Mouse (Mus musculus) liver, embryonic 16.5 days (tissue): ENCODE results near the gene Crlf1. TPM values are rescaled to one million over a fixed set of nuclear protein-coding genes. Genes with fewer than 3 reads are reported as not detected.

Experiments
- ATAC-seq: fragments of 200-750 bp; cut with Nextera tagmentation; 2 replicates; pipeline ENCODE4 v1.8.0; 2017; ENCODE audit warnings: low read depth, mild to moderate bottlenecking, moderate number of reproducible peaks, moderate library complexity
- H3K27ac ChIP-seq: fragments of 300-500 bp; sonication (generic); 2 replicates; pipeline ENCODE4 v1.5.1; 2014; ENCODE audit warnings: mild to moderate bottlenecking, low read length
- H3K27me3 ChIP-seq: fragments of 300-500 bp; sonication (generic); 2 replicates; pipeline ENCODE4 v1.6.1; 2014; ENCODE audit warnings: low read depth, low read length, mixed read lengths; ENCODE audit not compliant: control insufficient read depth, insufficient read depth
- H3K36me3 ChIP-seq: fragments of 300-500 bp; sonication (generic); 2 replicates; pipeline ENCODE4 v1.6.1; 2014; ENCODE audit warnings: mild to moderate bottlenecking; ENCODE audit not compliant: control insufficient read depth, insufficient read depth
- H3K4me1 ChIP-seq: fragments of 300-500 bp; sonication (generic); 2 replicates; pipeline ENCODE4 v1.6.1; 2014; ENCODE audit warnings: low read depth, low read length, mixed read lengths; ENCODE audit not compliant: control insufficient read depth
- H3K4me2 ChIP-seq: fragments of 300-500 bp; sonication (generic); 2 replicates; pipeline ENCODE4 v1.6.1; 2014; ENCODE audit warnings: low read depth, low read length, mixed read lengths
- H3K4me3 ChIP-seq: fragments of 300-500 bp; sonication (generic); 2 replicates; pipeline ENCODE4 v1.5.1; 2014; ENCODE audit warnings: low read depth, mild to moderate bottlenecking, low read length
- H3K9ac ChIP-seq: fragments of 300-500 bp; sonication (generic); 2 replicates; pipeline ENCODE4 v1.6.1; 2014; ENCODE audit warnings: low read depth, low read length
- H3K9me3 ChIP-seq: fragments of 300-500 bp; sonication (generic); replicated peaks from 2 replicates; pipeline ENCODE4 v1.6.1; 2016; ENCODE audit warnings: low read length; ENCODE audit not compliant: control insufficient read depth
- WGBS: fragments of 180-500 bp; shearing (Covaris S2); extraction: QIAGEN DNeasy Blood & Tissue Kit; methylation state at CpG from one replicate; pipeline ENCODE4 v1.1.7; 2014; ENCODE audit not compliant: insufficient replicate concordance; 5-methylcytosine and 5-hydroxymethylcytosine counted together
- polyA plus RNA-seq: library from polyadenylated mRNA; unstranded; fragments of >200 nt; fragmentation: Nextera tagmentation; extraction: Ambion mirVana; gene quantifications from 2 replicates; pipeline ENCODE4 v1.2.1, GENCODE M21; 2015

Gene Crlf1
- polyA plus RNA-seq, 1 experiment from 2014 or later: 1.3 TPM

DNA sequence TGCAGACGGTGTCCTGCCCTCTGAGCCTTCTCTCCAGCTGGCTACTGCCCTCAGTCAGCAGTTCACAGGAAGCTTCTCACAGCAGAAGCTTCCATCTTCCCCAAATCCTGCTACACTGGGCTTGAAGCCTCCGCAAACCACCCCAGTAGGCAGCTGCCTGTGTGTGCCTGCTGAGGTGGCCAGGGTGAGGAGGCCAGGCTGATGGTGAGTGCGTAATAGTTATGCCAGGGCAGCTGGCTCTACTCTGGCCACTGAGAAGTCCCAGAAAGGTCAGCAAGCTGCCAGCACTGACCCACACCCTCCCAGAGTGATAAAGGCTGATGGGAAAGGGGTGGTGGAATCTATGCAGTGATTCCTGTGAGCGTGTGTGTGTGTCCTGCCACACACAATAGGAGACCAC, 26.7 kb upstream of the Crlf1 start:
- no peak overlapping the region for H3K4me3 ChIP-seq
- peaks cover 31% of the 10 kb centered on the region for H3K4me1 ChIP-seq
- H3K27ac ChIP-seq: no peak overlapping the region
- no peak for ATAC-seq
- no peaks in the 10 kb centered on the region for H3K9me3 ChIP-seq
- H3K4me2 ChIP-seq: no peak overlapping the region
- H3K36me3 ChIP-seq: no peaks in the 10 kb centered on the region
- 75% methylated on average over 4 of the region's 4 CpGs for WGBS
- no peaks in the 10 kb centered on the region for H3K27me3 ChIP-seq
- H3K9ac ChIP-seq: no peak overlapping the region

GRCm38 (mm10) chr8:70466771-70467170, 26.2 kb upstream of the Crlf1 start:
- H3K9ac ChIP-seq: no peak overlapping the region
- no peak overlapping the region for H3K27ac ChIP-seq
- ATAC-seq: no peak
- 80% methylated on average over 11 of the region's 11 CpGs for WGBS
- H3K9me3 ChIP-seq: no peaks in the 10 kb centered on the region
- H3K36me3 ChIP-seq: no peaks in the 10 kb centered on the region
- peaks cover 31% of the 10 kb centered on the region for H3K4me1 ChIP-seq
- no peaks in the 10 kb centered on the region for H3K27me3 ChIP-seq
- H3K4me3 ChIP-seq: no peak overlapping the region
- H3K4me2 ChIP-seq: no peak overlapping the region

GRCm38 (mm10) chr8:70467229-70467725, 25.7 kb upstream of the Crlf1 start:
- H3K9me3 ChIP-seq: no peaks in the 10 kb centered on the region
- peaks cover 31% of the 10 kb centered on the region for H3K4me1 ChIP-seq
- 71% methylated on average over 5 of the region's 5 CpGs for WGBS
- no peak overlapping the region for H3K27ac ChIP-seq
- ATAC-seq: peak; percentile 47
- no peaks in the 10 kb centered on the region for H3K27me3 ChIP-seq
- H3K36me3 ChIP-seq: no peaks in the 10 kb centered on the region
- H3K4me2 ChIP-seq: no peak overlapping the region
- H3K9ac ChIP-seq: no peak overlapping the region
- H3K4me3 ChIP-seq: no peak overlapping the region

- H3K36me3 ChIP-seq: no peaks in the 10 kb centered on the region
- 27% methylated on average over 1 of the region's 1 CpGs for WGBS
- peaks cover 31% of the 10 kb centered on the region for H3K4me1 ChIP-seq
- ATAC-seq: no peak
- no peak overlapping the region for H3K9ac ChIP-seq
- H3K4me3 ChIP-seq: no peak overlapping the region
- no peaks in the 10 kb centered on the region for H3K27me3 ChIP-seq
- no peak overlapping the region for H3K4me2 ChIP-seq
- H3K27ac ChIP-seq: no peak overlapping the region
- no peaks in the 10 kb centered on the region for H3K9me3 ChIP-seq
Measured at GRCm38 (mm10) chr8:70467907-70468306, 25.1 kb upstream of the Crlf1 start.

- WGBS: 81% methylated on average over 4 of the region's 4 CpGs
- Histone ChIP-seq H3K27ac (no peak overlapping the region), H3K36me3 (no peaks in the 10 kb centered on the region), H3K9ac (no peak overlapping the region), H3K4me3 (no peak overlapping the region), H3K9me3 (no peaks in the 10 kb centered on the region), H3K27me3 (no peaks in the 10 kb centered on the region), H3K4me1 (peaks cover 31% of the 10 kb centered on the region), H3K4me2 (no peak overlapping the region)
- ATAC-seq: no peak
Measured at GRCm38 (mm10) chr8:70468733-70469132, 24.2 kb upstream of the Crlf1 start.

DNA sequence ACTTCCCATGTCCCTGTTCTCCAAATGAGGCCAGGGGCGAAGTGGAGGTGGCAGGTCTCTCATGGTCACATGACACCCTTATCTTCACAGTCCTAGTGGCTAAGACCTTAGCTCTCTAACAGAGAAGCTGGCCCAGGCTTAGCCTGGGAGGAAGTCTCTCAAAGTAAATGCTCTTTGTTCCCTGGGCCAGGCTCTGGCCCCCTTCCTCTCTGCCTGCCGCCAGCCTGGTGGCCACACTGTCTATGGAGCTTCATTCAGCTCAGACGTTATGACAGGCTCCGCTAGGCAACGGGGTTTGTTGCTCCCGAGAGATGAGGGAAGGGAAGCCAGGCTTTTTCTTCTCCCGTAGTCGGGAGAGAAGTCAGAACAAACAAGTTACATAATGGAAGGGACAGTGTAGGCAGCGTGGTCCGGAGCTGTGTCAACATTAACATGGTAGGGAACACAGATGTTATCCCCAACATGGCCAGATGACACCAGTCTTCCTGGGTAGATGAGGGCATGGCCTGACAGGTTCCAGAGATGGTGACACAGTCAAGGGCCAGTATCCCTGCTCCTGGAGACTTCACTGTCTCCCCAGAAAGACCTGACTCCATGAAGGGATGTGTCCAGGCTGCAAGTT, 23.6 kb upstream of the Crlf1 start:
- no peak overlapping the region for H3K4me3 ChIP-seq
- no peak overlapping the region for H3K9ac ChIP-seq
- H3K9me3 ChIP-seq: no peaks in the 10 kb centered on the region
- no peaks in the 10 kb centered on the region for H3K36me3 ChIP-seq
- no peaks in the 10 kb centered on the region for H3K27me3 ChIP-seq
- peaks cover 31% of the 10 kb centered on the region for H3K4me1 ChIP-seq
- H3K4me2 ChIP-seq: no peak overlapping the region
- H3K27ac ChIP-seq: peak overlapping the region; percentile 21
- WGBS: 27% methylated on average over 10 of the region's 10 CpGs
- ATAC-seq: peak; percentile 60

- Histone ChIP-seq H3K4me2 (no peak overlapping the region), H3K9me3 (no peaks in the 10 kb centered on the region), H3K27me3 (no peaks in the 10 kb centered on the region), H3K36me3 (no peaks in the 10 kb centered on the region), H3K9ac (no peak overlapping the region), H3K27ac (peak overlapping the region; percentile 21), H3K4me1 (peaks cover 31% of the 10 kb centered on the region), H3K4me3 (no peak overlapping the region)
- 50% methylated on average over 2 of the region's 2 CpGs for WGBS
- no peak; the same call in 1 of the 2 replicates for ATAC-seq
Measured at GRCm38 (mm10) chr8:70469938-70470337, 23.0 kb upstream of the Crlf1 start.

DNA sequence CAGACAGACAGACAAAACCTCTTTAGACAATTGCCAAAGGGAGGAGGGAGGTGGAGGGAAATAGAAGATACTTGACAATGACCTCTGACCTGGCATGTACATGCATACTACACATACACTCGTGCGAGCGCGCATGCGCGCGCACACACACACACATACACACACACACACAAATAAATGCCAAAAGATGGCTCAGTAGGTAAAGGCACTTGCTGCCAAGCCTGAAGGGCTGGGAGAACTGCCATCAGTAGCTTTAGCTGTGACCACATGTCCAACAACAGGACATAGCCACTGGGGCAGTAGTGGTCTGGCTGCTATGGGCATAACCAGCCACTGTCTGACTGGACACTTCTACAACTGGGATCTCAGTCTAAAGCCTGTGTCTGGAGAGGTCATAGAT, 21.1 kb upstream of the Crlf1 start:
- no peak for ATAC-seq
- Histone ChIP-seq H3K27ac (no peak overlapping the region), H3K27me3 (no peaks in the 10 kb centered on the region), H3K9ac (no peak overlapping the region), H3K4me3 (no peak overlapping the region), H3K36me3 (no peaks in the 10 kb centered on the region), H3K9me3 (no peaks in the 10 kb centered on the region), H3K4me1 (peaks cover 39% of the 10 kb centered on the region), H3K4me2 (no peak overlapping the region)
- WGBS: 95% methylated on average over 7 of the region's 7 CpGs

DNA sequence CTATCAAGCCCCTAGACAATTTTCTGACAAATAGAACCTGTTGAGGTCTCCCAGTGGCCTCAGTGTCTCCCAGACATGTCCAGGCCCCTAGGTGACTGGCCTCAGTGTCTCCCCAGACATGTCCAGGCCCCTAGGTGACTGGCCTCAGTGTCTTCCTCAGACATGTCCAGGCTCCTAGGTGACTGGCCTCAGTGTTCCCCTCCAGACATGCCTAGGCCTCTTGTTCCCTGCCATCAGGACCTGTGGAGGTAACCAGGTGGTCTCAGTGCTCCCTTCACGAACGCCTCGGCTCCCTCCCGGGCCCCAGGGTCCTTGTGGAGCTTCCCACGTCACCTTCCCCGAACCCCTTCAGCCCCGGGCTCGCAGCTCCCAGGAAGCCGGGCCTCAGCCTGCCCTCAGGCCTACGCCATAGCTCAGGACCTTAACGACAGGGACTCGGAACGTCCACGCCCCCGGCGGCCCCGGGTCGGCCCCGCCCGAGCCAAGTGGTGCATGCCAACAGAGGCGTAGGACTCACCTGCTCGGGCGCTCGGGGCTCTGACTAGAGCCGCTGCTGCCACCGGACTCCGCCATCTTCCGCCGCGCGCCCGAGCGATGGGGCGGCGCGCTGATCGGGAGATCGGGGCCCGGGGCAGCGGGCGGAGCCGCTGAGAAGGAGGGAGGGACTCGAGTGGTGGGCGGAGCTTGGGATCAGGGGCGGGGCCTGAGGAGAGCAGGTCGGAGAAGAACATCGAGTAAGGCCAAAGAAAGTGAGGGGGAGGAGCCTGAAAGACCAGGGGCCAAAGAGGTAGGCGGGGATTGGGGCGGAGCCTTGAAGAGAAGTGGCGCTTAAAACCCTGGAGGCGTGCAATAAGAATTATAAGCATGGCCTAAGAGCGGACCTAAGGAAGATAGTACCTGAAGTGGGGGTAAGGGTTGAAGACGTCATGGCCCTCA, 16.4 kb upstream of the Crlf1 start, which contains the start of gene Klhl26:
Gene Klhl26, minus strand, starts transcription at position 636 of the 936 bp plus-strand sequence.
- peak within 1 kb of the TSS; percentile 84 for H3K27ac ChIP-seq
- peak within 1 kb of the TSS; percentile 90 for H3K4me2 ChIP-seq
- peaks cover 26% of the 10 kb centered on the region for H3K4me1 ChIP-seq
- peak within 1 kb of the TSS; percentile 97 for H3K9ac ChIP-seq
- H3K9me3 ChIP-seq: no peaks in the 10 kb centered on the region
- no peaks in the 10 kb centered on the region for H3K36me3 ChIP-seq
- H3K27me3 ChIP-seq: peaks cover 13% of the 10 kb centered on the region
- ATAC-seq: peak; percentile 90
- under 1% methylated on average over 53 of the region's 53 CpGs for WGBS
- H3K4me3 ChIP-seq: peak within 1 kb of the TSS; percentile 80
